Mouse (Mus musculus) CD8-positive naive resting alpha-beta T cell, adult 57 days (primary cell): ENCODE data around the gene Cttnbp2nl. TPM values are rescaled to one million over a fixed set of nuclear protein-coding genes. Genes with fewer than 3 reads are reported as not detected.

Source experiments
- total RNA-seq: library from RNA; stranded (reverse); gene quantifications from one replicate; pipeline ENCODE4 v1.2.4, GENCODE M21; 2023

Cttnbp2nl gene
- 0.43 TPM for total RNA-seq

GRCm38 (mm10) chr3:105052937-105053697, at the start of gene Cttnbp2nl:
Gene Cttnbp2nl, minus strand, starts transcription at chr3:105053146.

GRCm38 (mm10) chr3:105066544-105066943, 13.6 kb upstream of the Cttnbp2nl start, which contains the start of gene 4930564D02Rik:
Gene 4930564D02Rik, plus strand, starts transcription at chr3:105066844.

DNA sequence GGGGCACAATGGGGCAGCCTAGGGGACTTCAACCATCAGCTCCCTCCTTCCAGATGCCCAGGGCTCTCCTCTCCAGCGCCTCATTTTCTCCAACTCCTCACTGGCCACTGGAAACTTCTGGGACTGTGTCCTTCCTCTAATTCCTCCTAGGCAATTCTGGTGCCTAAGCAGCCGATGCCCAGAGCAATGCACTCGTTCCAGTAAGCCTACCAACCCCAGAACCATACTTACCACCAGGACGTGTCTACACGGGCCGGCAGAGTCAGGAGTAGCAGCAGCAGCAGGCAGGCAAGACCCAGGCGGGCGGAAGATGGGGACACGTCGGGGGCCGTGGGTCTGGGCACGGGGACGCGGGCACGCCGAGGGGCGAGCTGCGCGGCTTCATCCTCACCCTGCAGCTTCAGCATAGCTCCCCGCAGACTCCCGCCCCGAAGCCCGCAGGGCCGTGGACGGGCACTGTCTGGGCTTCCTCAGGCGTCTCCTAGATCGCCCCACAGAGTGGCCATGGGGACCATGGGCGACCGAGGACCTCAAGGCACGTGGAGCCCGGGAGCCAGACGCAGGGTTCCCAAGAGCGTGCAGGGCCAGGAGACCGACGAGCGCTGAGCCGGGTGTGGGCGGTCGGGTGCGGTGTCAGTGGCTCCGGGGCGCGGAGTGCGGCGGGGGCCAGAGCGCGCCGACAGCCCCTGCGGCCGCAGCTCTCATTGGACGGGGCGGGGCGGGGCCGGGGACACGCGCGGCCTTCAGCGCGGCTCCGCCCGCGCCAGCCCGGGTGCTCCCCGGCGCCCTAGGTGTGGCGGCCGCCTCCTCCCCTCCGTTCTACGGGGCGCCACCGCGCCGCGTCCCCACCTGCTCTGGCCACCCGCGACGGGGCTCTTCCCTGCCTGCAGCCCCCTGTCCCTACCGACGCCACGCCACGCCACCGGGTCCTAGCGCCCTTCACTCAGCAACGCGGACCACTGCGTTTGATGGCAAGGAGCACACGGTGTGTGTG, 91.6 kb downstream of the Cttnbp2nl start, which contains the start of gene Wnt2b:
TSS of gene Wnt2b (minus strand) at position 856 of the 994 bp plus-strand sequence.

Other genes with a start within 250 kb of the Cttnbp2nl start
- gene Mov10, start 234.6 kb downstream of the Cttnbp2nl start, total RNA-seq, result 36.7 TPM
- gene St7l, start 189.1 kb downstream of the Cttnbp2nl start, total RNA-seq, result 25.7 TPM
- 176 TPM for gene Capza1, start 188.6 kb downstream of the Cttnbp2nl start, total RNA-seq
- gene Wnt2b, start 91.2 kb downstream of the Cttnbp2nl start, total RNA-seq, result not detected
- gene 4930564D02Rik, start 13.7 kb upstream of the Cttnbp2nl start, total RNA-seq, result not detected